Mouse (Mus musculus) ES-Bruce4 (cell line): Measurements from ENCODE around the gene Dlgap3. TPM values are rescaled to one million over a fixed set of nuclear protein-coding genes. Genes with fewer than 3 reads are reported as not detected.

Experiments
- H3K27ac ChIP-seq: 2 replicates; pipeline ENCODE4 v1.5.1; 2012; ENCODE audit warnings: low read length, inconsistent platforms; ENCODE audit not compliant: insufficient read depth
- H3K27me3 ChIP-seq: 2 replicates; pipeline ENCODE4 v1.6.1; 2012; ENCODE audit warnings: mild to moderate bottlenecking, low read length, inconsistent platforms; ENCODE audit not compliant: control insufficient read depth, poor library complexity, insufficient read depth, severe bottlenecking
- H3K36me3 ChIP-seq: 2 replicates; pipeline ENCODE4 v1.6.1; 2012; ENCODE audit warnings: inconsistent platforms, mild to moderate bottlenecking, low read length, moderate library complexity; ENCODE audit not compliant: control insufficient read depth, poor library complexity, insufficient read depth, severe bottlenecking
- H3K4me1 ChIP-seq: one replicate; pipeline ENCODE4 v1.8.1; 2011; ENCODE audit warnings: low read length; ENCODE audit not compliant: control insufficient read depth, insufficient read depth
- H3K4me3 ChIP-seq: 2 replicates; pipeline ENCODE4 v1.5.1; 2011; ENCODE audit warnings: low read depth, mild to moderate bottlenecking, low read length
- H3K9ac ChIP-seq: 2 replicates; pipeline ENCODE4 v1.6.1; 2012; ENCODE audit warnings: low read depth, mild to moderate bottlenecking, inconsistent platforms; ENCODE audit not compliant: poor library complexity, severe bottlenecking
- H3K9me3 ChIP-seq: replicated peaks from 2 replicates; pipeline ENCODE4 v1.6.1; 2012; ENCODE audit warnings: mild to moderate bottlenecking, low read length, inconsistent platforms; ENCODE audit not compliant: control insufficient read depth, poor library complexity, insufficient read depth, severe bottlenecking
- CTCF ChIP-seq: IDR thresholded peaks from one replicate; pipeline ENCODE4 v1.8.1; 2011; ENCODE audit warnings: low read depth, low read length
- EP300 ChIP-seq: IDR thresholded peaks from 2 replicates; pipeline ENCODE4 v1.6.1; 2011; ENCODE audit warnings: low read depth, low read length; ENCODE audit not compliant: insufficient read depth
- POLR2A ChIP-seq: IDR thresholded peaks from one replicate; pipeline ENCODE4 v1.8.1; 2011; ENCODE audit warnings: low read length; ENCODE audit not compliant: insufficient read depth
- polyA plus RNA-seq: library from polyadenylated mRNA; stranded (reverse); fragments of >200 nt; gene quantifications from 2 replicates; pipeline ENCODE4 v1.2.4, GENCODE M21; 2011; ENCODE audit warnings: low read depth; ENCODE audit not compliant: missing spikeins, insufficient read depth, insufficient read length

Gene Dlgap3
- polyA plus RNA-seq, 1 experiment: 7.4 TPM

DNA sequence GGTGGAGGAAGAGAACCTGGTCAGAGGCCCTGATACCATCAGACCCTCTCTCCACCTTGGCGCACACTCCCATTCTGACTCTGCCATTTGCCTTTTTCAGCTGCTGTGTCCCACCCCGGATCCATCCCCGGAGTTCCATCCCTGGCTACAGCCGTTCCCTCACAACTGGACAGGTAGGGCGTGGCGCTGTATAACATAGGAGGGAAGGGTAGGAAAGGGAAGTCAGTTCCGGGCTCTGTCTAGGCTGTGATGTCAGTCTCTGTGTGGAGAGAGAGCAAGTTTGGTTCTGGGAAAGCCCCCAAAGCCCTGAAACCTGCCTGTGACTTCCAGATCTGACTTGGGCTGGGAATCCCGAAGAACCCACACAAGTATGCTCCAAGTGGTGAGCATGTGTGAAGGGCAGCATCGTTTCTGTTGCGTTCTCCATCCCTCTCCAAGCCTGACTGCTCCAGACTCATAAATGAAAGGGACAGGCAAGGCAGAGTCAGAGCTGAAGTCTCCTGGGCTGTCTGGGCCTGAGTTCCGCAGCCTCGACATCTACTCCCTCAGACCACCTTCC, 31.2 kb downstream of the Dlgap3 start:
- H3K9ac ChIP-seq: peak overlapping the region; percentile 67
- peaks cover 5% of the 10 kb centered on the region for H3K4me1 ChIP-seq
- H3K27ac ChIP-seq: peak overlapping the region; percentile 68
- H3K4me3 ChIP-seq: peak overlapping the region; percentile 34
- H3K27me3 ChIP-seq: no peaks in the 10 kb centered on the region
- no peaks in the 10 kb centered on the region for H3K9me3 ChIP-seq
- TF ChIP-seq CTCF (no peak), EP300 (peak; percentile 92)
- H3K36me3 ChIP-seq: 0 out of 2 replicates have a peak, but pooled peaks cover 2% of the 10 kb centered on the region

DNA sequence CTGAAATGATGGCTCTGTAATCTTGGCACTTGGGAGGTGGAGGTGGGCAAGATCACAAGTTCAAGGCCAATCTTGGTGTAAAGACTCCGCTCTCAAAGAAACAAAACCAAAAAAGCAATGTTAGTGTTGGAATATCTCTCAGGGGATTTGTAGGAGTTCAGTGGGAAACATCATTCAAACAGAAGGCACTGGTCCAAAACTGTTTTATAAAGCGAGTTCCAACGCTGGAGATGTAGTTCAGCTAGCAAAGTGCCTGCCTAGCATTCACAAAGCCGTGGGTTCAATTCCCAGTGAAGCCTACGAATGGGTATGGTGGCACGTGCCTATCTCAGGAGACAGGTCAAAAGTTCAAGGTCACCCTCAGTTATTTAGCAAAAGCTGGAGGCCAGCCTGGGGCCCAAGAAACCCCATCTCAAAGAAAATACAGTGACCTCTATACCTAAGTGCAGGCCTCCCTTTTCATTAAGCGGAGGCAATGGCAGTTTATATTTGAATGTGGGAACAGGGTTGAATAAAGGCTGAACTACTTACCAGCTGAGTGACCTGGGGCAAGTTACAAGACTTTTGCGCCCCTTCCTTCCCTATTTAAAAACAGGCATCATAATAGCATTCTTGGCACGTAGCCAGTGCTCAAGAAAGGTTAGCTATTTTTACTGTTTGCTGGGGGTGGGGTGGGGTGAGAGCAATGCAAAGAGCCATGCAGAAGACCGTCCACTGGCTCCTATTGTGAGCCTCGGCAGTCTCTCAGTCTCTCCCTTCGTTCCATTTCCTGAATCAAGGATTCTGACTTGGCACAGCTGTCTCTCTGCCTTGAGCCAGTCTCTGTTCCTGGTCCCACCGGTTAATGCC, 32.0 kb downstream of the Dlgap3 start:
- 0 out of 2 replicates have a peak, but pooled peaks cover 2% of the 10 kb centered on the region for H3K36me3 ChIP-seq
- H3K4me3 ChIP-seq: peak overlapping the region; percentile 61
- TF ChIP-seq POLR2A (no peak), CTCF (no peak), EP300 (peak; percentile 88)
- H3K27me3 ChIP-seq: no peaks in the 10 kb centered on the region
- peak overlapping the region; percentile 67 for H3K9ac ChIP-seq
- H3K9me3 ChIP-seq: no peaks in the 10 kb centered on the region
- peaks cover 5% of the 10 kb centered on the region for H3K4me1 ChIP-seq
- peak overlapping the region; percentile 68 for H3K27ac ChIP-seq

GRCm38 (mm10) chr4:127203081-127203480, 34.1 kb downstream of the Dlgap3 start:
- Histone ChIP-seq H3K36me3 (0 out of 2 replicates have a peak, but pooled peaks cover 2% of the 10 kb centered on the region), H3K27ac (no peak overlapping the region), H3K4me3 (no peak overlapping the region), H3K27me3 (no peaks in the 10 kb centered on the region), H3K4me1 (peaks cover 4% of the 10 kb centered on the region), H3K9me3 (no peaks in the 10 kb centered on the region), H3K9ac (no peak overlapping the region)
- TF ChIP-seq POLR2A: no peak
- TF ChIP-seq EP300: no peak

- no peak for TF ChIP-seq EP300
- TF ChIP-seq CTCF: no peak
- TF ChIP-seq POLR2A: no peak
These were observed 42.3 kb downstream of the Dlgap3 start for GRCm38 (mm10) chr4:127211318-127211717.

DNA sequence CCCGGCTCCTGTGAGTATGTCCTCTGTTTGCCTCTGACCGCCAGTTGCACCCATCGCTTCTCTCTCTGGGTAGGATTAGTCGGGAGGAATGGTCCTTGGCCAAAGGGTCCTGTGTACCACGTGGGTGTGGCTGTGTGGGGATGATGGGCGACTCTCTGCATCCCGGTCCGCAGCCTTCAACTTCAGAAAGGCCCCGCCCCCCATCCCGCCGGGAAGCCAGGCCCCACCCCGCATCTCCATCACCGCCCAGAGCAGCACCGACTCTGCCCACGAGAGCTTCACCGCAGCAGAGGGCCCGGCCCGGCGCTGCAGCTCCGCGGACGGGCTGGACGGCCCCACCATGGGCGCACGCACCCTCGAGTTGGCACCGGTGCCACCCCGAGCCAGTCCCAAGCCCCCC, 45.5 kb downstream of the Dlgap3 start:
- no peak overlapping the region for H3K9ac ChIP-seq
- peak overlapping the region; percentile 49 for H3K4me3 ChIP-seq
- H3K9me3 ChIP-seq: no peaks in the 10 kb centered on the region
- no peaks in the 10 kb centered on the region for H3K36me3 ChIP-seq
- H3K27me3 ChIP-seq: no peaks in the 10 kb centered on the region
- TF ChIP-seq POLR2A (no peak), EP300 (no peak), CTCF (no peak)
- no peak overlapping the region for H3K27ac ChIP-seq
- H3K4me1 ChIP-seq: peaks cover 2% of the 10 kb centered on the region

More at GRCm38 (mm10) chr4:127211318-127211717, 42.3 kb downstream of the Dlgap3 start:
- H3K27me3 ChIP-seq: no peaks in the 10 kb centered on the region
- H3K4me3 ChIP-seq: no peak overlapping the region
- no peaks in the 10 kb centered on the region for H3K36me3 ChIP-seq
- H3K9me3 ChIP-seq: no peaks in the 10 kb centered on the region
- H3K4me1 ChIP-seq: peaks cover 2% of the 10 kb centered on the region
- no peak overlapping the region for H3K27ac ChIP-seq
- no peak overlapping the region for H3K9ac ChIP-seq

GRCm38 (mm10) chr4:127215103-127215502, 46.1 kb downstream of the Dlgap3 start:
- H3K36me3 ChIP-seq: no peaks in the 10 kb centered on the region
- no peaks in the 10 kb centered on the region for H3K9me3 ChIP-seq
- H3K27me3 ChIP-seq: no peaks in the 10 kb centered on the region
- TF ChIP-seq CTCF (peak; percentile 57), EP300 (no peak)
- no peak overlapping the region for H3K27ac ChIP-seq
- H3K4me3 ChIP-seq: no peak overlapping the region
- peaks cover 2% of the 10 kb centered on the region for H3K4me1 ChIP-seq
- no peak overlapping the region for H3K9ac ChIP-seq
